Mouse (Mus musculus): Measurements from ENCODE around the gene Wnt16.

The Wnt16 gene

DNA sequence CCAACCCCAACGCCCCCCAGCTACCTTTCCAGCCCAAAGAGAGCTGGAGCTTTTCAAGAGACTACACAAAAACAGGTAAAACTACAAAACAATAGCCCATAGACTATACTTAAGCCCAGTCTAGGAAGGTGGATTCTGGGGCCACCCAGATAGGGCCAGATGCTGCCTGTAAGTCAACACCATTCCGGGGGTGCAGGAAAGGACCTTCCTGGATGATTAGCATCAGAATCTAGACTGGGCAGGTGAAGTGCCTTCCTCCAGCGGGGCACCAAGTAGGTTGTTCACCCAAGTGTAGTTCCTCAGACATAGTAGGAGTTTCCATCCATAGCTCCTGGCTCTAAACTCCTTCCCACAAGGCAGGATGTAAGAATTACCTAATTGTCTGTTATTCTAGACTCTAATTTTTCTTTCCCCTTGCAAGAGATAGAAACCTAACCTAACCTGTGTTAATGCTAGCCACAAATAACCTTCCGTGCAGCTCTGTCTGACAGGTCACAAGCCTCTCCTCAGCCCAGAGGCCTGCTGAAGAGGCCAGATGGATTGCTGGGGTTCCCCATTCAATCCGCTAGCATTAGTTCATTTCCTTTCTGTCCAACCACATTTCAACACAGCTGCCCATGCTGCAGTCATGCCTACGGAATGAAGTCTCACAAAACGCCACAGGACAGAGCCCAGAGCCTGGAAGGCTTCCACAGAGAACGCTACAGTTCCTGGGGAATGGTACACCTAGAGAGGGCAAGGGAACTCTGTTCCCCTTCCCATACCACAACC lies 59.3 kb downstream of the Wnt16 start:
- no peak for TF ChIP-seq GATA4 (IDR thresholded peaks at IDR 0.05; ENCODE audit: insufficient replicate concordance, low read length)
